In genomic region chr14:58910846-58911245, GRCm38 (mm10) we compare ENCODE assay signal across 20 mouse cellular contexts.
"Had no signal": no experiment of that assay in that cellular context is flagged by ENCODE, and none has a peak within 500 bp of the region (broad histone marks: within the 10 kb centered on the region; RNA-seq: fewer than 3 reads in every experiment).

No protein-coding gene starts in this region.

- H3K4me1 ChIP-seq: intestine, embryonic 15.5 days; midbrain, embryonic 12.5 days; midbrain, embryonic 15.5 days; neural tube, embryonic 13.5 days; stomach, embryonic 15.5 days had no signal

- ATAC-seq: intestine, embryonic 15.5 days; liver, postnatal 0 days; lung, postnatal 0 days; midbrain, embryonic 15.5 days had no signal

- H3K4me3 ChIP-seq: intestine, embryonic 15.5 days; left cerebral cortex, adult 2 months; midbrain, embryonic 12.5 days; midbrain, embryonic 15.5 days; myocyte; neural tube, embryonic 13.5 days; stomach, embryonic 15.5 days had no signal

- H3K9me3 ChIP-seq: intestine, embryonic 15.5 days; midbrain, embryonic 12.5 days; midbrain, embryonic 15.5 days; stomach, embryonic 15.5 days had no signal

- H3K9ac ChIP-seq: intestine, embryonic 15.5 days; liver, embryonic 14.5 days; liver, postnatal 0 days; lung, embryonic 14.5 days; midbrain, embryonic 12.5 days; midbrain, embryonic 15.5 days; neural tube, embryonic 13.5 days; stomach, embryonic 15.5 days had no signal

- H3K27me3 ChIP-seq: intestine, embryonic 15.5 days; midbrain, embryonic 12.5 days; midbrain, embryonic 15.5 days; neural tube, embryonic 13.5 days; stomach, embryonic 15.5 days had no signal

- DNase-seq: kidney, adult 11 months; kidney, adult 9 months; kidney, postnatal 25 days; layer of hippocampus, postnatal 36 days; liver, postnatal 0 days; lung, embryonic 14.5 days; retina, postnatal 1 day; right cerebral cortex, postnatal 25 days; spleen, adult 18-20 months had no signal

- H3K27ac ChIP-seq: intestine, embryonic 15.5 days; kidney, postnatal 0 days; left cerebral cortex, adult 2 months; liver, embryonic 14.5 days; macrophage; midbrain, embryonic 12.5 days; midbrain, embryonic 15.5 days; neural tube, embryonic 13.5 days; stomach, embryonic 15.5 days had no signal

- H3K4me2 ChIP-seq: intestine, embryonic 15.5 days; lung, embryonic 14.5 days; midbrain, embryonic 12.5 days; midbrain, embryonic 15.5 days; neural tube, embryonic 13.5 days; stomach, embryonic 15.5 days had no signal

- H3K36me3 ChIP-seq: intestine, embryonic 15.5 days; midbrain, embryonic 12.5 days; midbrain, embryonic 15.5 days; neural tube, embryonic 13.5 days; stomach, embryonic 15.5 days had no signal
